Mouse (Mus musculus): ENCODE measurements around the gene Sec22a.

Gene Sec22a

DNA sequence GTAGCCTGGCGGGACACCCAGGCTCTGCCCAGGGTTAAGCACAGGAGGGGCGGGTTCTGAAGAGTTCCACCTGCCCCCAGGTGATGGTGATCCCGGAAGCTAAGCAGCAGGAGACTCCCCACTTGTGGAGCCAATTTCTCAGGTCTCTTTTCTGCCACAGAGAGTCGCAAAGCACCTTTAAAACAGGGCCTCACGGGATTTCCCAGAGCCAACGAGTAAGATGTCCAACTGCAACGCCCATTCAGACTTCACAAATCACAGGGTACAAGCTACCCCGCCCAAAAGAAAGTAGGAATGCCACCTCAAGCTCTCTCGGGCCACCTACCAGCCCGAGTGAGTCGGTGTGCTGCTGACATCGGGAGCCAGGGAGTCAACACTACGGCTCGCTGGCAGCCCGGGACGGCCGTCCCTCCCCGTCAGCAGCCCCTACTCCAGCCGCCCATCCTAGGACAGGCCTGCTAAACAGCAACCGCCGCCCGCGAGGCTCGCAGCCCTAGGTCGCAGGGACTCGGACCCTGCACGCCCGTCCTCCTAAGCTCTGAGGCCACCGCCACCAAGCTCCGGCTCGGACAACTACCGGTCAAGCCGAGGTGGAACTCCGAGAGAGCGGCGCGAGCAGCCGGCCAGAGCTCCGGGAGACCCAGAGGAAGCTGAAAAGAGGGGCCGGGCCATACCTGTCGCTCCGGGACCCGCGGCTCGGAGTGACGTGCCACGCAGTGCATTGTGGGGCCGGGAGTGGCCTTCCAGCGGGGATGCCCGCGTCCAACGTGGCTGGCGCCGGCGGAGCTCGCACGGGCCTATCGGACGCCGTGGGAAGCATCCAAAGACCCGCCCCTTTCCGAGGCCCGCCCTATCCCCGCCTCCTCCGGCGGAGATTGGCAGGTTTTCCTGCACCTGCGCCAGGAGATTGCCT lies at the start of gene Sec22a:
Gene Sec22a, minus strand, starts transcription at position 769 of the 913 bp plus-strand sequence.
- DNase-seq (ENCODE audit: extremely low spot score), result peak; percentile 95

DNA sequence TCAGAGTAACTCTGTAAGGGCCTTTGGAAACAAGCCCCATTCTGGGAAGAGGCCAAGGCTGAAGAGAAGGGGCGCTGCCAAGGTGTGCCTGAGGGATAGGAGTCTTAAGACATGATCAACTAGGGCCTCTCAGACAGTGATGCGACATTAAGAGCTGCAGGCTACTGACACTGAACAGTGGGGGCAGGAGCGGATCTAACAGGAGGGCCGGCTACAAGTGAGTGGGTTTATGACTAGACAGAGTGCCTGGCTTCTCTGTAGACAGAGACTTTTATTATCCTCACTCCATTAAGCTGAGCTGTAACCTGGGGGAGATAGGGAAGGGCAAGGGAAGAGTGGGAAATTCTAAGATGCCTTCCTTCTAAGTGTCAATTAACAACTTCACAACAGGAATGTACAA lies 43.0 kb upstream of the Sec22a start:
- no peak for DNase-seq (ENCODE audit: extremely low spot score)

DNA sequence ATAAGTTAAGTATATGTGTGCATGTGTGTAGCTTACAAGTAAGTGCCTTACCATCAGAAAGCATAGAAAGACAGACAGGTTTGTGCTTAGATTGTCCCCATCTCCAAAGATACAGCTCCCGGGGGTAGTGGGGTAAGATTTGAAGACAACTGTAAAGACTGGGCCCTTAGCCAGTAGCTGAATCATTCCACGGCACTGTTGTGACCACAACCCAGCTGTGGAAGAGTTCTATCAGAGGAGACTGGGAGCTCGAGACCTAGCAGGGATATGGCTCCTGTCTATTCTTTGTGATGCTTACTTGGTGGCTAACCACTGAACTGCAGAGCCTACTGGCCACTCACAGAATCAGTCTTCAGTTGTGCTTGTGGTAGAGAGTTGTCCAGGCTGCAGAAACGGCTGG lies 42.4 kb upstream of the Sec22a start:
- DNase-seq (ENCODE audit: extremely low spot score), result no peak

DNA sequence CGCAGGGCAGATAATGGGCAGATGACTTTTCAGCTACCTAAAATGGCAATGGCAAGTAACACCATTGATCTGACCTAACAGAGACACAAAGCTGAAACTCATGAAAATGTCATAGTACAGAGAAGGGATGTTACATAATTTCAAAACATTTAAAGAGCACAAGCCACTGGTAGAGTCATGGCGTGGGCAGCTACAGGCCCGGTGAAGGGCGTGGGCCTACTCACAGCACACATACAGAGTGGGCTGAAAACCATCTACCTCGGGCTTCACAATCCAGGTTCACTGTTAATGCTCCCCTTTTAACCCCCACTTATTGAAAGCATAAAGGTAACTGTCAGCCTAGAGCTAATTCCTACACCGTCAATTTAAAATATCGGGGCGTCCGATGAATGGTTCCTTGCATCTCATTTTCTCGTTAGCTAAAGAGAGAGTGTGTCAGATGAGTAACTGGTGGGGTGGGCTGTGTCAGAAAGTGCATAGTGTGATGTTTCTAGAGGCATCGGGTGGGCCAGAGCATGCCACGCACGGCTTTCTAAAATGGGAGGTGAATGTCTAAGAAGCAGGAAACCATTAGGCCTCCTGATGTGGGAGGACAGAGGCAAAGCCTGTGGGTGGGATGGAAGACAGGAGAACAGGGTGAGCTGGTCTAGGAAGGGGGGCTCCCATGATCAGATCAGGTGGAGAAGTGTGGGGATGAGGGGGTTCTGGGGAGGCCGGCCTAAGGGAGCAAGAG lies 41.8 kb upstream of the Sec22a start:
- DNase-seq (ENCODE audit: extremely low spot score), result no peak

DNA sequence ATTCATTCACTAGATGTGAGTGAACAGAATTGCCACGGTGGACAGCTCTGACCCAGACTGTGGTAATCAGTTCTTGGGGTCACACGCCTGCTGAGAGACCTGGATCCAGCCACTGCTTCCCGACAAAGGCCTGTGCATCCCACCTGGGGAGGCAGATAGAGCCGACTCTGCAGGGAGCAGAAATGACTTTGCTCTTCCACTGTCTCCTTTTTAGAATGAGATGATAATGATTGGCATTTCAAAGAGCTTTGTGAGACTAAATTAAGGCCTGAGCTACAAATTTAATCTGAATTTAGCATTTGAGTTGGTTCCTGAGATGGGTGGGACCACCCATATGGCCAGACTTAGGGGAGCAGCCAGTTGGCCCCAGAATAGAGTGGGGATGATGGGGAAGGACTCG lies 41.1 kb upstream of the Sec22a start:
- DNase-seq (ENCODE audit: extremely low spot score), result no peak

DNA sequence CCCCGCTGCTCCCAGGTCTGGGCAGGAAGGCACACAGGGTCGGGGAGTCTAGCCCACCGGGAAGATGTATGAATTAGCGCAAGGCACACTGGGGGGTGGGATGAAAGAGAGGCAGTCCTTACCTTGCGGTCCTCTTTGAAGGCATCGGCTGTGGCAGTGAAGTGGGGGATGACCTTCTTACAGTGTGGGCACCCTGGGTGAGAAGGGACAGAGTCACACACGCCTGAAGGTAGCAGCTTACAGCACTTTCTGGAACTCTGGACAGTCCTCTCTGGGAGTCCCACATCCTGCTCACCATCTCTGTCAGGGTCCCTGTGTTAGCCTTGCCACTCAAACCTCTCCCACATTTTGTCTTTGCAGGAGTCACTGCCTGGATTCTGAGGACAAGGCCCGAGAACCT lies 40.2 kb upstream of the Sec22a start:
- no peak for DNase-seq (ENCODE audit: extremely low spot score)

DNA sequence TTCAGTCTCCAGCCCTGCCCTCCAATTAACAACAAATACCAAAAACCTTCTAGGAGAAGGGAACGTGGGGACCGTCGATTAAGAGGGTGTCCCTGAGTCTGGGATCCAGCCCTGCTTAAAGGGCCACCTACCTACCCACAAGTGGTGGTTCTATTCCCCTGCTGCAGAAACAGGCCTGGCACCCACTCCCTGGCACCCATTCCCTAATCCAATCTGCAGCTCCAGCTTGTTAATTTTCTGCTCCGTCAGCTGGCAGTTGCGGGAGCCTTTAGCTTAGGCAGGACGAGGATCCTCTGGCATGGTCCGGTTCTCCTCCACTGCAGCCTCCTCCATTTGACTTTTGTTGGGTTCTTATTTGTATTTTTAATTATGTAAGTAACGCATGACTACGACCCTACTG lies 39.6 kb upstream of the Sec22a start:
- no peak for DNase-seq (ENCODE audit: extremely low spot score)

DNA sequence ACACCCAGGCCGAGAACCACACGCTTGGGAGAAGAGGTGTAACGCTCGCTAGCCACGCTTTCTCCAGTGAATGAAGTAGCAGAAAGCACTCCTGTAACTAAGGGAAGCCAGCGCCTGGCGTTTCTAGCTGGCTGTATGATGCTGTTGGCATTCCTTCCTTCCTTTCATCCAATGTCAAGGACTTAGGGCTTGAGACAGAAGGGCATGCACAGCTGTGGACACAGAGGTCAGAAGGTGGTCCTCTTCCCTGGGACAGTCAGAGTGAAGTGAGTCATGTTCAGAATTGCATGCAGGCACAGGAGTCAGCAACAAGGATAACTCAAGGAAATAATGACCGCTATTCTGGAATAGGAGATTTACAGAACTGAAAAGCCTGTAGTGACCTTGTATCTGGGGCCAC lies 29.1 kb upstream of the Sec22a start:
- DNase-seq (ENCODE audit: extremely low spot score), result no peak

DNA sequence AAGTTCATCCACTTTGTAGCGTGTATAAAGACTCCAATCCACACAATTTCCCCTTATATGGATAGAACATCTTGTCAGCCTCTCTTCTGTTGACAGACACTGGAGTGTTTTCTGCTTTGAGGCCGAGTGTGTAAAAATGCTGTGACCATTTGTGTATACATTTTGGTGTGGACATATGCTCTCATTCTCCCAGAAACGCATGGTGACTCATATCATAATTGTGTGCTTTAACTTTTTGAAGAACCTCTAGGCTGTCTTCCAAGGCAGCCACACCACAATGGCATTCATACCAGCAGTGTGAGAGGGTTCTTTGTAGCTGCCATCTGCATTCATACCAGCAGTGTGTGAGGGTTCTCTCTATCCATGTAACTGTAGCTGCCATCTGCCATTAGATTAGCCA lies 21.9 kb upstream of the Sec22a start:
- no peak for DNase-seq (ENCODE audit: extremely low spot score)

DNA sequence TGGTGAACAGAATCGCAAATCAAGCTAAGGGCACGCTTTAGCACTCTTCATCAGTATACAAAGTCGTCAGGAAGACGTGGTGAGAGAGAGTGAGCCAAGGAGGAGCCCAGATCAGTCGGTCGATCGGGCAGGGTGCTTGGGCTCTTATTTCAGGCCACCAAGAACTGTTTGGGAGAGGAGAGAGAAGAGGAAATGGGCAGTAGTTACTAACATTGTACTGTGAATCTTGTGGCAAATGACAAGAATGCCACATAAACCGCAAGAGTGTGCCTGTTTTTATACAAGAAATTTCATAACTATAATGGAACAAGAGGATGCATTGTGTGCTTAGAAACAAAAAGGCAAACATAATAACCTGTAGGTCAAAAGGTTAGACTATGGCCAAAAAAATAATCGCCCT lies 16.3 kb upstream of the Sec22a start:
- DNase-seq (ENCODE audit: extremely low spot score), result no peak

DNA sequence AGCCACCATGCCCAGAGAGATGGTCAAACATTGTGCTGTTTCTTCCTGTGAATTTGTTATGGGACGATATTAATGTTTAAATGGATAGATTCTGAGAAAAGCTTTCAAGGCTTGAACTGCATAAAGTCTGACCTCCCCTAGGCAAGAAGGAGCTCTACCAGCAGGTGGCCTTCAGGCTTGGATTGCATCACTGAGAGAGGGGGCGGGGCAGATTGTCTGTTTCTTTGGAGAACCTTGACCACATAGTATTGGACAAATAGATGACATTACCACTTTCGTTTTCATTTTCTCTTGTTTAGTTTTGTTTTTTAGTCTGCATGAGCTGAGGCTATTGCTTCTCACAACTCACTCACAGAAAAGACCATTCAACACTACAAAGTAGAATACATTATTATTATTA lies 15.6 kb upstream of the Sec22a start:
- DNase-seq (ENCODE audit: extremely low spot score), result no peak

DNA sequence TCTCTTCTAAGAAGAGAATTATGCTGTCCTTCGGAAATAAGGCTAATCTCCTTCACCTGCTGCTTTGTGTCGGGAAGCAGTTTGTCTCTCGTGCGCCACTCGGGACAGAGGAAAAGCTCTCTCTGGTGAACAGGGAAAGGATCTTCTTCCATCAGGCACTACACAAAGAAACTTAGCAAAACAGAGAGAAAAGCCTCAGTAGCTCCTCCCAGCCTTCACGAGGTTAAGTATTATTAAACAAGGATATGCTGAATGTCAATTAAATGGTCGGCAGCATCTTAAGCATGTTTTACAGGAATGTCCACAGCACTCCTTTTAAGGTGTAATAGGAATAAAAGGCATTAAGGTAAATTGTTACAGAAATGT lies 328 bp upstream of the Sec22a start:
- DNase-seq (ENCODE audit: extremely low spot score), result no peak

DNA sequence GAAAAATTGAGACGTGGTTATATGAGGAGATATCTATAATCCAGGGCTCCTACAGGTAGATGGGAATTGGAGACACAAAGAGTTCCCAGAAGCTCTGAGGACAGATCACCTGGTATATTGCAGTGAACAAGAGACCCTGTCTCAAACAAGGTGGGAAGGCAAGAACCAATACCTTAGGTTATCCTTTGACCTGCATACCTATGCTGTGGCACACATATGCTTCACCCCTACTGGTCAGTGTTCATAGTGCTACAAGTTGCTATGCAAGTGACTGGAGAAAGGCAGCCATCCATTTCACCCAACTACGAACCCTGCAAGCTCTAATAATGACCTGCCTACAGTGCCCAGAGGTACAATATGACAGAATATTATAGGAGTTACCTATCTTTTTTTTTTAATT lies 1.5 kb downstream of the Sec22a start:
- DNase-seq (ENCODE audit: extremely low spot score), result no peak

DNA sequence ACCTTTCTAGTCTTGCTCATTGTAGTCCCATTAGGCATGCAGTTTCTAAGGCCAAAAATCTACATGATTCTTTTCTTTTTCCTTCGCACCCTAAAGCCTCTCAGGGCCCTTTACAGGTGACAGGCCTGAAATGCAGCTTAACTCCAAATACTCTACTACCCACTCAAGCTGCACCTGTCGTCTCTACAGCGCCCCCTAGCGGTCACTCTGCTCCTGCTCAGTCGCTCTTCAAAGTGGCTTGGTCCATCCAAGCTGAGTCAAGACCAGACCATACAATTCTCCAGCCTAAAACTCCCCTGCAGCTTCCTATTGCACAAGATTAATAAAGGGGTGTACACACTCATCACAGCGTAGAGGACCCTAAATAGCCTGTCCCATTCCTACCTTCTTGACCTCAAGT lies 3.1 kb downstream of the Sec22a start:
- DNase-seq (ENCODE audit: extremely low spot score), result peak; percentile 54

DNA sequence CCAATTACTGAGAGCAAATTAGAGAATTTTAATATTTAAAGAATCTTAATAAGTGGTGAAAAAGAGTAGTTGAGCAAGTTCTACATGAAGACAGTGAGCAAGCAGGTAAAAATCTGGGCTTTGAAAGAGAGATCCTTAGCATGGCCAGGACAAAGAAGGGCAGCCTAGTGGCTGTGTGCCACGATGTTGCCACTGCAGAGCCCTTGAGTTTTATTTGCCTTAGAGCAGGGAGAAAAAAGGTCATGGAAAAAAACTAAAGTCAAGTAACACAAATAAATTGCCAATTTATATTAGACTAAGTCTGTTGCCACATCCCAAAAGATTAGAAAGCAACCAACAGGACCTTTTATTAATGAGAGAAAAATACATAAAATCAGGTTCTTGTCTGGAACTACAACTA lies 6.3 kb downstream of the Sec22a start:
- no peak for DNase-seq (ENCODE audit: extremely low spot score)

DNA sequence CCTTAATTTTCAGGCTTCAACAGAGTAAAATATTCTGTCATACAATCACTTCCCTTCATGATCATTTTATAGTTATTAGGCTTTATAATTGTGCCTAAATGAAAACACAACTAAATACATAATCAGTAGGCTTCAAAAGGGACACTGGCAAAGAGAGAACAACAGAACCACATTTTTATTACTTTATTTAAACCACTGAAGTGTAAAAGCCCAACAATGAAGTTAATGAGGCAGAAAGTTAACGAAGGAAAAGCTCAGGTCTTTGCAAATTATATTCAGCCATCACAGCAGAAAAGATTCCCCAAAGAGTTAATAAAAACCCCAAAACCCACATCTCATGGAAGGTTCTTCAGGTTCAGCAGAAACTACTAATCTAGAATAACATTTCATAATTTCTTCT lies 33.3 kb downstream of the Sec22a start:
- no peak for DNase-seq (ENCODE audit: extremely low spot score)

DNA sequence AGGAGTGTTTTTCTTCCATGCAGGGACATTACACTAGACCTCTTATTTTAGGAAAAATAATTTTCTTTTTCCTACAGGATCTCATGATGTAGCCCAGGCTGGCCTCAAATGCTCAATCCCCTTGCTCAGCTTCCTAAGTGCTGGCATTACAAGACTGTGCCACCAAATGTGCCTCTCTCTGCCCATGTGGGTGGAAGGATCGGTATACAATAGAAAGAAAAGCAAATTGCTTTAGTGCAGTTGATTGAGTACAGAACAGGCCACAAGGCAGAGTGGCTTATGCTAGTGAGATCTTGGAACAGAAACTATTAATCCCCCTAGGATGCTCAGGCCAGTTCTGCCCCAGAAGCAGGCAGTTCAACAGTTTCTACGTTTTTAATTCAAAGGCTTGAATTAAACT lies 43.9 kb downstream of the Sec22a start:
- DNase-seq (ENCODE audit: extremely low spot score), result no peak

DNA sequence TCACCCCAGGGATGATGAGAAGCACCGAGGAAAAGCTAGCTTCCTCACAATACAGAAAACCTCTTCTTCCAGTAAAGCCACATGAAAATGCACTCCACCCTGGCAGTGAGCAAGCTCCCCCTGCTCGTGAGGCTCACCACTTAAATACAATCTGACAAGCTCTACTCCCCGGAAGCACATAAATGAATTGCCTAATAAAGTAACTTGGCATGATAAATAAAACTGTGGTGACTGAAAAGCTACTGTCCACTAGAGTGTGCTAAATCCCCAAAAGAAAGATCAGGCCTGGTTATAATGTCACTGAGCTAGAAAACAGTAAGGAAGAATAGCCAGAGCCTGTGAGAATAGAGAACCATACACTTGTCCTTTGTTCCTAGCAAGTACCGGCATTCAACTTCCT lies 44.4 kb downstream of the Sec22a start:
- DNase-seq (ENCODE audit: extremely low spot score), result peak; percentile 12

DNA sequence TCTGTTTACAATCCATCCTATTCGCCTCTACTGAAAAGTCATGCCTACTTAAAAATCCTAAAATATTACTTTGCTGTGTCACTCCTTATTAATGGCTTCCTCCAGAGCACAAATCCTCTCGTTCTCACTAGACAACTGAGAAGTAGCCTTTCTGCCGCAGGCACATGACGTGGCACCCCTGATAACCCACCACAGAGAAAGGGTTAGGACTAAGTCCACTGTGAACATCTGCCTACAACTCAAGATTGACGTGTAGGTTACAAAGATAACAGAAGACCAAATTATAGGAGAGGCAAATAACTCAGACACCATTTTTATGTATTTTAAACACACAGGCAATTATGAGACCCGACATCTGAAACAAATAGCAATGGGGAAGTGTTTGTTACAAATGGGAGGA lies 45.3 kb downstream of the Sec22a start:
- no peak for DNase-seq (ENCODE audit: extremely low spot score)

DNA sequence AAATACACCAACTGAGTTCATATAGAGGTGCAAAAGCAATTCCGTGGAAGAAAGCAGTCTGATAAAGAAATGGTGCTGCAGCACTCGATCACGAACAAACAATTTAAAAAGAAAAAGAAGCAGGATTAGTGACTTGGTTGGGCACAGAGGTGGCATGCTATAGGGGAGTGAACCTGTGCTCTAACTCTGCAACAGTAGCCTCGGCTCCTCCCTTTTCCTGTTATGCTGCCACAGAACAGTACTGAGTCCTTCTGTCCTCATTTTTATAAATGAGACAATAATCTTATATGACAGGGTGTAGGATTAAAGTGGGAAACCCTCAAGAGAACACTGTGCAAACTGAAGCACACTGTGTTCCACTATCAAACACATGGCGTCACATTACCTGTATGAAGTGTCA lies 46.3 kb downstream of the Sec22a start:
- no peak for DNase-seq (ENCODE audit: extremely low spot score)

DNA sequence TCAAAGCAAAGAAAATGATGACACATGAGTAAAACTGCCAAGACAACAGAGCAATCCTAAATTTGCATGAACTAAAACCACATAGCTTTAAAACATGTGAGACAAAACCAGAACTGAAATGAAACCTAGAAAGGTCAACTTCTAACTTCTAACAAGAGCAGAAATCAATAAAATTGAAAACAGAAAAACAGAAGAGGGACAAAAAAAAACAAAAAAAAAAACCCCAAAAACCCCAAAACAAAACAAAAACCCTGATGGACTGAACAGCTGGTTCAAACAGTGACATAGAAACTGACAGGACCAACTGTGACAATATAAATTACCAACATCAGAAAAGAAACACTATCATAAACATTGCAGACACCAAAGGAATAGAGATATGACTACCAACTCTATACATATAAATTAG lies 46.9 kb downstream of the Sec22a start:
- no peak for DNase-seq (ENCODE audit: extremely low spot score)

DNA sequence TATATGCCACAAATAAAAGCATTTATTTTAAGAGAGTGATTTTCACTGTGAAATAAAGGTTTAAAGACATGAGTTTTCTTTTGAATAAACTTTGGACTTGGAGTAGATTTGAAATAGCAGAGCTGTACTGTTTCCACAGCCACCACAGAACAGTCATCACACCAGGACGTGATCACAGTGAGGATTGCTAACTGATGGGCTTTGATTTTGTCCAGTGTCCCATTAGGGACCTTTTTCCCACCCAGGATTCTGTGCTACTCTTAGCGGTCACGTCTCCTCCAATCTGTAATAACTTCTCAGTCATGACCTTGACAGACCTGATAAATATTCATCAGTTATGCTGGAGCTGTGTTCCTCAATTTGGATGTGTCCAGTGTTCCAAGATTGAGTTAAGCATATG lies 48.2 kb downstream of the Sec22a start:
- DNase-seq (ENCODE audit: extremely low spot score), result no peak

DNA sequence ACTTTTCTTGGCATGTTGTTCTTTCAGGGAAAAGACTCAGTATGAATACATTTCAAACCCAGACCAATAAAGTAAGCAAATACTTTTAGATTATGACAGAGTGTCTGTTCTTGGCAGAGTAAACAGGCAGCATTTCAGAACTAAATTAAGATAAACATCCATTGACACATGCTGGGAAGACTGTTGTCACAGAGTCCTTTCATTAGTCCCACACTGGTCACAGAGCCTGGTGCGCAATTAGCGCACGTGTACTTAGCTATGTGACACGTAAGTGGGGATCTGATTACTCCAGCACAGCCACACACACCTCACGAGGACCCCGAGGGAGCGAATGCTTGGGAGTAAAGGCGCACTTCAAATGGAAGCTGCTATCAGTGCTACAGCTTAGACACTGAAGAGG lies 52.1 kb downstream of the Sec22a start:
- DNase-seq (ENCODE audit: extremely low spot score), result no peak
